Mouse (Mus musculus): ENCODE results near the gene Zdbf2.
"Not testable (repeated sequence)": the region's sequence is repeated elsewhere in the genome, so short reads cannot be mapped to it uniquely, and the experiment has no call there.

The Zdbf2 gene

GRCm38 (mm10) chr1:63263671-63264070 lies 9.4 kb upstream of the Zdbf2 start:
- DNase-seq (ENCODE audit: low read depth, low spot score), result no peak

- DNase-seq (ENCODE audit: low read depth, low spot score), result no peak
Observed at GRCm38 (mm10) chr1:63265461-63265860, 7.6 kb upstream of the Zdbf2 start.

DNA sequence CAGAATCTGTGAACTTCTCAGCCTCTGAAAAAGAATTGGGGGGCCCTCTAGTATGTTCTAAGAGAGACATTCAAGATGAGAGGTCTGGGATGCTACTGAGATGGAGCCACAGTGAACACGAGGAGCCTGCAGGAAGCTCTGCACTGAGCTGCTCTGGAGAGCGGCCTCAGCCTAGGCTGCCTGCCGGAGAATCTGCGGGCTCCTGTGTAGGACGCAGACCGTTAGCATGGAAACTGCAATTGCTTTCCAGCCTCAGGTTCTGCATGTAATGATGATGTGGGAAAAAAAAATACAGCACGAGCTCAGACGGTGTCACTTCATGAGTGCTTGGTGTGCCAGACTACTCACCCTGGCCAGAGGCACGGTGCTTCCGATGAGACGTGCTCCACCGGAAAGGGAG lies 6.9 kb upstream of the Zdbf2 start:
- no peak for DNase-seq (ENCODE audit: low read depth, low spot score)

DNA sequence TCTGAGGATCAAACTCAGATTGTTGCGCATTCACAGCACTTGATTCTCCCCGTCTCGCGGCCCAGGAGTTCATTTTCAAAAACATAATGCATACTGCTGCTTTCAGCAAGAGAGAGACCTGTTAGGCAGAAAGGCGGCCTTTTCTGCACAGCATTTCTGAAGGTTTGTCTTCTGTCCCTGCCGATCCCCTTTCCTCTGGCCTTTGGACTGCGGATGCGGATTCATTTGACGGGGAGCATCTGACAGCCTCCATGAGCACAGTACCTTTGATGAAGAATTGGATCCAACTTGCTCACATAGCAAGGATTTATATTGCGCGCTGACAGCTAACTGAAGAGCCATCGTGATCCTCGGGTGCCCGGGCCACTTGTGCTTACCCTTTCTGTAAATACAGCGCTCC lies 6.3 kb upstream of the Zdbf2 start:
- DNase-seq (ENCODE audit: low read depth, low spot score), result no peak

DNA sequence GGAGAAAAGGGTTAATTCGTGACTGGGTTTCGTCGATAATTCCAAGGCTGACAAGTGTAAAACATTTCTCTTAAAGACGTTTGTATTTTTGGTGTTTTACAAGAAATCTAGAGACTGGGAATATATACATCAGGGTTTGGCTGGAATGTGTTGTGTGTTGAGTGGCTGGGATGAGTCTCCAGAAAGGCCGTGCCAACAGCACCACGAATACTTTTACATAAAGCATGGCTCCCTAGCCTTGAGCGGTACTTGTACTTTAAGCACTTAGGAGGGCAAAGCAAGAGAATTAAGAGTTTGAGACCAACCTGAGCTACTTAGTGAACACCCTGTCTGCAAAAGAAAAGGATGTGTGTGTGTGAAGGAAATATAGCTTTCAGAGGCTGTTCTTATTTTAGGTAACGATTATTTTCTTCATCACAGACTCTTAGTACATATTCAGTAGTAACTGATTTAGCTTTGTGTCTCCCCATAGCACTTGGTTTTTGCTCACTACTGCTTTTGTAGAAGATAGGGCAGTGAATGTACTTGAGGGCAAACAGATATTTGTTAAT lies 865 bp upstream of the Zdbf2 start:
- no peak for DNase-seq (ENCODE audit: low read depth, low spot score)

DNA sequence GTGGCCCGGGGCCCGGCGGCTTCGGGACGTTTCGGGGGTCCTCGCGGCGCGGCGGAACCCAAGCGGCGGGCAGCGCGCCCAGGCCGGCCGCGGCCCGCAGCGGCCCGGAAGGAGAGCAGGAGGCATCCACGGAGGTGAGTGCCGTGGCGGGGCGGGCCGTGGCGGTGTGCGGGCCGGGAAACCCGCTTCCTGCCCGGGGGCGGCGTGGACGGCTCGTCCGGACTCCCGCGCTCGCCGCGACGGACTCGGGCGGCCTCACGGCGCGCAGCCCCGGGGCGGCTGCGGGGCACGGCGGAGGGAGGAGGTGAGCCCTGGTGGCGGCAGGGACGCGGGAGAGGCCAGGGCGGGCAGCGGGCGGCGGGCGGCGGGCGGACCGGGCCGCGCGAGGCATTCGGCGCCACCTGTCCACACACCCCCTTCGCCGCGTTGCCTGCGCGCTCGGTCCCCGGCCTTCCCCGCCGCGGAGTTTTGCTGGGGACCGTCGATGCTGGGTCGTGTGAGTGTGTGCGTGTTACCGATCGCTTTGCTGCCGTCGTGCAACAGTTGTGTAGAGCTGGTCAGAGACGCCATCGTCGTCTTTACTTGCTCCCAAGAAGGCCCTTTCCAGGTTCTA lies 380 bp downstream of the Zdbf2 start:
- no peak for DNase-seq (ENCODE audit: low read depth, low spot score)

DNA sequence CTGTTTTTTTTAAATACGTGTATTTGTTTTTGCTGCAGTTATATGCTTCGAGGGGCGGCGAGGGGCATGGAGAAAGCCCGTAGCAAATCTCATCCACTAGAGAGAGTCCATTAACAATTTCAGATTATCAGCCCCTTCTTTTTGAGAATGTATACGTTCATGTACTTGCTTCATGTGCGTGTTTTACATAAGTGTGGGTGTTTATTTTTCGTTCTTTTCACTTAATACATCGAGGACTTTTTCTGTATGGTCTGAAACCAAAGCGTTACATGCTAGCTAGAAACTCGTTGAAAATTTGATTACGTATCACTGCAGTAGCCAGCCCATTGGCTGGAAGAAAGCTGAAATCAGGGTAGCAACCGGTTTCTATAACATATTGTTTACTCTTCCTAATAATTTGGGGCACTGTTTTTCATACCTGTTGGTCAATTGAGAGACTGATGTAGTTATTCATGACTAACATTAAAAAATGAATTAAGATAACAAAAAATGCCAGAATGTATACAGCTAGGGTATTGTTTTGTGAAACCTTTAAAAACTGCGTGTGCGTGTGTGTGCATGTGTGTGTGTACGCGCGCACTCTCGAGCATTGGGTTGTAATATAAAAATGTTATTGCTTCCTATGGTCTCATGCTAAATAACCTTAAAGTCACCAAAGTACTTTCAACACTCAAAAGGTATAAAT lies 1.1 kb downstream of the Zdbf2 start:
- DNase-seq (ENCODE audit: low read depth, low spot score), result peak; percentile 43

DNA sequence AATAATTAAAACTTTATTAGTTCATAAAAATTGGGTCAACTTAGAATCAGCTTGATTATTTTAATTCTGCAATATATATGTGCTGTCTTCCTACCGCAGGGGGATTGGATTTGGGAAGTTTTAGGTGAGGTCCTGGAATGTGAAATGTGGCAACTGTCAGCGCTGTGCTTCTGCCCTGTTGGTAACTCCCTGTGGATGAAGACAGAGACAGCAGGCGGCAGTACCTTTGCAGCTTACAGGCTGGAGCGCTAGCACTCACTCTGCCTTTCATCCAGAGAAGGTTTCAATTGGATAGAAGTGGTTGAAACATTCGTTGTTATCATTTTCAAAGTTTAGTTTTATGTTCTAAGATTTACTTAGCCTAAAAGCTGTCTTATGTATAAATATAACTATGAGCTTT lies 5.0 kb downstream of the Zdbf2 start:
- peak; percentile 32 for DNase-seq (ENCODE audit: low read depth, low spot score)

DNA sequence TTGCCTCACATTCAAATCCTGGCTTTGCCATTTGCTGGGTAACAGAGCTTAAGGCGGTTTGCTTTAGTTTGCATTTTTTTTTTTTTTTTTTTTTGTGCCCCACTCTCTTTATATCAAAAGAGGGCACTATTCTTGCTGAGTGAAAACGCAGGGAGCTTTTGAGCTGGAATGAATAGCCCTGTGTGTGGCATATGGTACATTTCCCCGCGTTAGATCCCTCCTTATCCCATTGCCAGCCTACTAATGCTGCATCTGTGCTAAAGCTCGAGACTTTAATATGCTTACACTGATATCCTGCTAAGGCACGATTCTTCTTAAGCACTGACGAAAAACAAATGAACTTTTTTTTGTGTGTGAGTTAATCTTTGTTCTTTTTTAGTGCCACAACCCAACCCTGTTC lies 20.9 kb downstream of the Zdbf2 start:
- DNase-seq (ENCODE audit: low read depth, low spot score), result peak; percentile 41

- DNase-seq (ENCODE audit: low read depth, low spot score), result peak; percentile 8
Observed at GRCm38 (mm10) chr1:63309661-63310060, 36.6 kb downstream of the Zdbf2 start.

DNA sequence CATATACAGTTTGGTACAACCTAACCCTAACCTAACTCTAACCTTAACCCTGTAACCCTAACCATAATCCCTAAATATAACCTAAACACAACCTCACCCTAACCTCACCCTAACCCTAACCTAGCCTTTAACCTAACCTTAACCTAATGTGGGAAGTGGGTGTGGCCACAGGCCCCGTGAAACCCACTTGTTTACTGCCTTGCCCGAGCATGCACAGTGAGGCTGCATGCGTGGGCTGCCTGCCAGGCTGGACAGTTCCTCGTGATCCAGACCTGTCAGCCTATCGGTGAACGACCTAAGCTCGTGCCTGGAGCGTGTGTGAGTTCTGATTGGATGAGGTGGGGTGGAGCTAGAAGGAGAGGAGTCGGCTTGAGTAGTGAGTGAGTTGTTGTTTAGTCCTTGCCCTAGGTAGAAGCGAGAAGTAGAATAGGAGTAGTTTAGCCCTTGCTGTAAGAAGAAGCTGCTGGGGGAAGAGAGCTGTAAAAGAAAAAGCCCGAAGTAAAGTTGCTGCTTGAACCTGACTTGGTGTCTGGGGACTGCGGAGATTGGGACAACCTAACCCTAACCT lies 50.6 kb downstream of the Zdbf2 start:
- not testable (repeated sequence) for DNase-seq (ENCODE audit: low read depth, low spot score)

All from brain, adult 2 months (tissue).